Mouse (Mus musculus): Measurements from ENCODE around the gene Pccb.

DNA sequence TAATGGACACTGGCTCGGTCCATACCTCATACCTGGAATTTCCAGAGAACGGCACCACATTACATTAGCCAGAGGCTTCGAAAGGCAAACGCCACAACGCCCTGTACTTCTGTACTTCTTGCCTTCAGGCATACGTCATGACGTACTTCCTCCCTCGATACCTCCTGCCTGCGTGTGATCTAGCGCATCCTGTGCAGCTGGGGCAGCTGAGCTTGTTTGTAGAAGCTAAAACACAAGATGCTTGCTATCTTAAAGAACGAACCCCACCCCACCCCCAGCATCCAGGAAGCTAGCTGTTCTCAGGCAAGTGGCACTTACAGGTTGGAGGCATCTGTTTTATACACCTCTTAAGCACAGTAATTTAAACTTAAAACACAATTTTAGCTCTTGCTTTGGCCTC is 26.3 kb upstream of the Pccb start:
- TF ChIP-seq CTCF (IDR thresholded peaks at IDR 0.05; ENCODE audit: insufficient read depth, low read length) (no peak), POLR2A (IDR thresholded peaks at IDR 0.05; ENCODE audit: borderline replicate concordance, extremely low read depth, low read depth, low read length) (no peak)
